Mouse (Mus musculus): ENCODE results near the gene Lag3. TPM values are rescaled to one million over a fixed set of nuclear protein-coding genes. Genes with fewer than 3 reads are reported as not detected.
A peak's percentile ranks its signal among the peaks of the same experiment; 100 is the strongest.
"Not testable (repeated sequence)": the region's sequence is repeated elsewhere in the genome, so short reads cannot be mapped to it uniquely, and the experiment has no call there.

Lag3 gene
- total RNA-seq, 2 experiments from 2014 or later, result 0.44 to 1.2 TPM

- no peak for ATAC-seq (ENCODE audit: poor library complexity, severe bottlenecking)
Measured at GRCm38 (mm10) chr6:124901851-124902250, 9.7 kb downstream of the Lag3 start.

- peak; percentile 64 for ATAC-seq (ENCODE audit: poor library complexity, severe bottlenecking)
Measured at GRCm38 (mm10) chr6:124900801-124901480, 10.6 kb downstream of the Lag3 start.

GRCm38 (mm10) chr6:124900056-124900800, 11.3 kb downstream of the Lag3 start:
- no peak for ATAC-seq (ENCODE audit: poor library complexity, severe bottlenecking)

- ATAC-seq (ENCODE audit: poor library complexity, severe bottlenecking), result peak; percentile 43; the same call in 1 of the 2 replicates
Measured at GRCm38 (mm10) chr6:124898359-124898758, 13.1 kb downstream of the Lag3 start.

- not testable (repeated sequence) for ATAC-seq (ENCODE audit: poor library complexity, severe bottlenecking)
Measured at GRCm38 (mm10) chr6:124894113-124894512, 17.4 kb downstream of the Lag3 start.

GRCm38 (mm10) chr6:124890997-124891396, 20.5 kb downstream of the Lag3 start:
- ATAC-seq (ENCODE audit: poor library complexity, severe bottlenecking), result no peak

- ATAC-seq (ENCODE audit: poor library complexity, severe bottlenecking), result no peak
Measured at GRCm38 (mm10) chr6:124888555-124889125, 22.9 kb downstream of the Lag3 start.

- no peak for ATAC-seq (ENCODE audit: poor library complexity, severe bottlenecking)
Measured at GRCm38 (mm10) chr6:124887986-124888385, 23.5 kb downstream of the Lag3 start, which contains the start of gene Cd4. TSS of gene Cd4 (minus strand) at chr6:124888221.

- ATAC-seq (ENCODE audit: poor library complexity, severe bottlenecking), result no peak
Measured at GRCm38 (mm10) chr6:124885956-124886381, 25.5 kb downstream of the Lag3 start.

- ATAC-seq (ENCODE audit: poor library complexity, severe bottlenecking), result no peak
Measured at GRCm38 (mm10) chr6:124884714-124885500, 26.6 kb downstream of the Lag3 start.

- no peak for ATAC-seq (ENCODE audit: poor library complexity, severe bottlenecking)
Measured at GRCm38 (mm10) chr6:124883351-124883750, 28.2 kb downstream of the Lag3 start.

GRCm38 (mm10) chr6:124881821-124882220, 29.7 kb downstream of the Lag3 start:
- ATAC-seq (ENCODE audit: poor library complexity, severe bottlenecking), result no peak

- no peak for ATAC-seq (ENCODE audit: poor library complexity, severe bottlenecking)
Measured at GRCm38 (mm10) chr6:124879390-124879789, 32.1 kb downstream of the Lag3 start.

GRCm38 (mm10) chr6:124874348-124874747, 37.2 kb downstream of the Lag3 start:
- peak; percentile 59 for ATAC-seq (ENCODE audit: poor library complexity, severe bottlenecking)

GRCm38 (mm10) chr6:124866560-124866959, 44.9 kb downstream of the Lag3 start:
- ATAC-seq (ENCODE audit: poor library complexity, severe bottlenecking), result no peak

- no peak for ATAC-seq (ENCODE audit: poor library complexity, severe bottlenecking)
Measured at GRCm38 (mm10) chr6:124865766-124866362, 45.6 kb downstream of the Lag3 start.

GRCm38 (mm10) chr6:124863658-124864298, 47.7 kb downstream of the Lag3 start, which contains the start of gene Gpr162:
TSS of gene Gpr162 (minus strand) at chr6:124863983.
- ATAC-seq (ENCODE audit: poor library complexity, severe bottlenecking), result peak; percentile 44; the same call in 1 of the 2 replicates

- ATAC-seq (ENCODE audit: poor library complexity, severe bottlenecking), result no peak
Measured at GRCm38 (mm10) chr6:124863125-124863657, 48.3 kb downstream of the Lag3 start.

GRCm38 (mm10) chr6:124862406-124863124, 48.9 kb downstream of the Lag3 start:
- ATAC-seq (ENCODE audit: poor library complexity, severe bottlenecking), result no peak
